Mouse (Mus musculus) small intestine, adult 2 months (tissue): ENCODE results near the gene Sytl4.

Experiments used
- CTCF ChIP-seq: fragments of 200-500 bp; IDR thresholded peaks from 2 replicates; pipeline ENCODE4 v1.5.1; 2012; ENCODE audit warnings: low read depth, mild to moderate bottlenecking, control low read depth, inconsistent platforms, low read length, moderate library complexity, mixed read lengths; ENCODE audit not compliant: insufficient replicate concordance, insufficient read length; ENCODE audit errors: extremely low read depth
- POLR2A ChIP-seq: fragments of 200-500 bp; IDR thresholded peaks from 2 replicates; pipeline ENCODE4 v1.6.1; 2012; ENCODE audit warnings: low read depth, mild to moderate bottlenecking, control low read depth, inconsistent platforms, low read length, moderate library complexity

- TF ChIP-seq POLR2A (no peak), CTCF (no peak)
These were observed 44.9 kb downstream of the Sytl4 start for GRCm38 (mm10) chrX:133936605-133937225.
